Mouse (Mus musculus) neutrophil, adult 59 days (primary cell): ENCODE results near the gene Gabpb1. TPM values are rescaled to one million over a fixed set of nuclear protein-coding genes. Genes with fewer than 3 reads are reported as not detected.

Experiments
- total RNA-seq, 2 experiments: library from RNA; stranded (reverse); gene quantifications; 1 replicate in 1 of 2; 2 replicates in 1 of 2; pipeline ENCODE4 v1.2.4; 2023

Gabpb1 gene
- total RNA-seq = 10 to 100 TPM; 35.9 to 39.9 TPM

GRCm38 (mm10) chr2:126676122-126676515 is at the start of gene Gabpb1:
TSS of gene Gabpb1 (minus strand) at chr2:126676337.

GRCm38 (mm10) chr2:126706759-126707437 is 30.8 kb upstream of the Gabpb1 start, which contains the start of gene Usp8:
TSS of gene Usp8 (plus strand) at chr2:126707328.

GRCm38 (mm10) chr2:126619249-126619704 is 56.9 kb downstream of the Gabpb1 start, which contains the start of gene Hdc:
TSS of gene Hdc (minus strand) at chr2:126619299.

Other genes with a start within 250 kb of the Gabpb1 start
- 100 to 1,000 TPM; 165 to 167 TPM for gene Atp8b4, start 175.7 kb downstream of the Gabpb1 start, total RNA-seq
- gene Slc27a2, start 123.9 kb downstream of the Gabpb1 start, total RNA-seq = not detected
- gene Hdc, start 57.0 kb downstream of the Gabpb1 start, total RNA-seq = 100 to 1,000 TPM; 349 to 388 TPM
- gene Usp8, start 31.0 kb upstream of the Gabpb1 start, total RNA-seq = 10 to 100 TPM; 45.3 to 49.7 TPM
- not detected for gene Usp50, start 107.1 kb upstream of the Gabpb1 start, total RNA-seq
- gene Trpm7, start 199.9 kb upstream of the Gabpb1 start, total RNA-seq = 10 to 100 TPM; 41.2 to 46.8 TPM